Mouse (Mus musculus) ZHBTc4 (cell line): ENCODE data around the gene 2300009A05Rik.

ENCODE experiments used
- DNase-seq: peaks from one replicate; pipeline ENCODE4 v3.0.0-alpha.2; 2011; ENCODE audit warnings: low read depth, low spot score

The 2300009A05Rik gene

DNA sequence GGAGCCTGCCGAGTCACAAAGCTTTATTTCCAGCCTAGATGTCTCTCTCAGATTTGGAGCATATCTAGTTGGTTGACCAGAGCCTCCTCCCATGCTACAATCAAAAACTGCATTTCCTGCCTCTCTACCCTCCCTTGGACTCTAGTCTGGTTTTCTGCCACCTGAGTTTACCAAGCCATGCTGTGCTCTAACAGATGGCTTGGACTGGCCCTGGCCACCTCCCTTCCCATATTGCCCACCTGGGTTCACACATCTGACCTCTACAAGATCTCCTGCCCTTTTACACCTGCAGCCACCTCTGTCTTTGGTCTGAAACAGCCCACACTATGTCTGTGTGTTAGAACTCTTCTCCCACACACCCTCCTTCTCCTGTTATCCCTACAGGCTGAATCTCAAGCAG lies 50.9 kb downstream of the 2300009A05Rik start:
- no peak for DNase-seq

DNA sequence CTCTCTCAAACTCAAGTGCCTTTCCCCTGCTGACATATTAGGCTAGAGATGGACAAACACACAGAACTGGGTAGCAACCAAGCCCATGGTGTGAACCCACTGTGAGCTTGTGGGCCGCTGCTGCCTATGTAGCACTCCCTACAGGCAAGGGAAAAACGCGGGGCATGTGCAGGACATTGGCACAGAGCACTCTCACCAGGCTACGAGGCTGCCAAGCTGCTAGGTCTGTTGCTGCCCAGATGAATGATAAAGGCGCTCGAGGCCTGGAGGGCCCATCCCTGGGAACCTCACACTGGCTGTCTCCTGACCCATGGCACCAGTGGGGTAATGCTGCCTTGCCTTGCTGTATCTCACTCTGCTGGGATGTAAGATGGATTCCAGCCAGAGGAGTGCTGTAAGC lies 53.0 kb downstream of the 2300009A05Rik start:
- DNase-seq, result no peak
